Mouse (Mus musculus): ENCODE measurements around the gene Pdzk1ip1. TPM values are rescaled to one million over a fixed set of nuclear protein-coding genes. Genes with fewer than 3 reads are reported as not detected.

Gene Pdzk1ip1
- total RNA-seq, 2 experiments from 2014 or later, result not detected

- no peak for DNase-seq
- intact Hi-C loops (cut with DNase I), result loop anchor here (2.0 kb wide), 1 partner anchor 21 kb away; no protein-coding TSS in a partner anchor
Observed at GRCm38 (mm10) chr4:115063518-115064239, 24.8 kb upstream of the Pdzk1ip1 start.

GRCm38 (mm10) chr4:115071668-115072067, 16.8 kb upstream of the Pdzk1ip1 start:
- DNase-seq, result no peak
- intact Hi-C loops (cut with DNase I), result no loop called here

- DNase-seq, result no peak
- intact Hi-C loops (cut with DNase I), result loop anchor here (2.0 kb wide), 1 partner anchor 16 kb away; no protein-coding TSS in a partner anchor
Observed at GRCm38 (mm10) chr4:115074789-115075188, 13.7 kb upstream of the Pdzk1ip1 start.

- DNase-seq, result peak; percentile 26 to 35
- intact Hi-C loops (cut with DNase I), result loop anchor here (2.0 kb wide), 1 partner anchor 17 kb away; no protein-coding TSS in a partner anchor
Observed at GRCm38 (mm10) chr4:115075204-115075915, 13.1 kb upstream of the Pdzk1ip1 start.

GRCm38 (mm10) chr4:115078892-115079820, 9.4 kb upstream of the Pdzk1ip1 start:
- intact Hi-C loops (cut with DNase I), result no loop called here
- peak in 1 of 2 experiments; percentile 32 for DNase-seq

GRCm38 (mm10) chr4:115079821-115080349, 8.6 kb upstream of the Pdzk1ip1 start:
- intact Hi-C loops (cut with DNase I), result loop anchor here (10.0 kb wide), 1 partner anchor 415 kb away; no protein-coding TSS in a partner anchor
- no peak for DNase-seq

- intact Hi-C loops (cut with DNase I), result loop anchor here (10.0 kb wide), 1 partner anchor 418 kb away; no protein-coding TSS in a partner anchor
- DNase-seq, result no peak
Observed at GRCm38 (mm10) chr4:115083031-115083430, 5.5 kb upstream of the Pdzk1ip1 start.

GRCm38 (mm10) chr4:115085522-115086095, 2.9 kb upstream of the Pdzk1ip1 start:
- intact Hi-C loops (cut with DNase I), result loop anchor here (1.0 to 10.0 kb wide), 4 partner anchors 23 to 421 kb away; no protein-coding TSS in a partner anchor
- peak; percentile 64 to 79 for DNase-seq

GRCm38 (mm10) chr4:115086257-115086656, 2.3 kb upstream of the Pdzk1ip1 start:
- intact Hi-C loops (cut with DNase I), result loop anchor here (10.0 kb wide), 1 partner anchor 421 kb away; no protein-coding TSS in a partner anchor
- DNase-seq, result no peak

GRCm38 (mm10) chr4:115086763-115087415, 1.6 kb upstream of the Pdzk1ip1 start:
- no peak for DNase-seq
- intact Hi-C loops (cut with DNase I), result loop anchor here (10.0 kb wide), 1 partner anchor 422 kb away; no protein-coding TSS in a partner anchor

GRCm38 (mm10) chr4:115090592-115090991, 2.1 kb downstream of the Pdzk1ip1 start:
- DNase-seq, result no peak

GRCm38 (mm10) chr4:115091806-115092205, 3.3 kb downstream of the Pdzk1ip1 start:
- intact Hi-C loops (cut with DNase I), result no loop called here
- DNase-seq, result no peak

More at GRCm38 (mm10) chr4:115090592-115090991, 2.1 kb downstream of the Pdzk1ip1 start:
- intact Hi-C loops (cut with DNase I), result no loop called here

GRCm38 (mm10) chr4:115093331-115093864, 4.9 kb downstream of the Pdzk1ip1 start:
- intact Hi-C loops (cut with DNase I), result no loop called here
- DNase-seq, result no peak

- DNase-seq, result no peak
- intact Hi-C loops (cut with DNase I), result no loop called here
Observed at GRCm38 (mm10) chr4:115094056-115094455, 5.5 kb downstream of the Pdzk1ip1 start.

- intact Hi-C loops (cut with DNase I), result loop anchor here (5.0 kb wide), 1 partner anchor 99 kb away; no protein-coding TSS in a partner anchor
Observed at GRCm38 (mm10) chr4:115095671-115096434, 7.3 kb downstream of the Pdzk1ip1 start.

GRCm38 (mm10) chr4:115096435-115097145, 8.1 kb downstream of the Pdzk1ip1 start:
- intact Hi-C loops (cut with DNase I), result loop anchor here (5.0 kb wide), 1 partner anchor 99 kb away; no protein-coding TSS in a partner anchor
- no peak for DNase-seq

More at GRCm38 (mm10) chr4:115095671-115096434, 7.3 kb downstream of the Pdzk1ip1 start:
- DNase-seq, result peak; percentile 28 to 31

- peak in 1 of 2 experiments; percentile 29 for DNase-seq
- intact Hi-C loops (cut with DNase I), result loop anchor here (5.0 kb wide), 1 partner anchor 100 kb away; no protein-coding TSS in a partner anchor
Observed at GRCm38 (mm10) chr4:115097146-115097496, 8.6 kb downstream of the Pdzk1ip1 start.

All from heart, postnatal 36 days (tissue).